Mouse (Mus musculus) liver, embryonic 15.5 days (tissue): ENCODE results near the gene Zcchc24. TPM values are rescaled to one million over a fixed set of nuclear protein-coding genes. Genes with fewer than 3 reads are reported as not detected.
"Not testable (repeated sequence)": the region's sequence is repeated elsewhere in the genome, so short reads cannot be mapped to it uniquely, and the experiment has no call there.

Experiments used
- ATAC-seq: fragments of 200-750 bp; cut with Nextera tagmentation; 2 replicates; pipeline ENCODE4 v1.8.0; 2017; ENCODE audit warnings: moderate number of reproducible peaks, mild to moderate bottlenecking, moderate library complexity; ENCODE audit not compliant: insufficient read depth
- H3K27ac ChIP-seq: fragments of 300-500 bp; sonication (generic); replicated peaks from 2 replicates; pipeline ENCODE4 v1.5.1; 2015; ENCODE audit warnings: mild to moderate bottlenecking, inconsistent platforms
- H3K27me3 ChIP-seq: fragments of 300-500 bp; sonication (generic); 2 replicates; pipeline ENCODE4 v1.6.1; 2015; ENCODE audit warnings: mild to moderate bottlenecking, inconsistent platforms
- H3K36me3 ChIP-seq: fragments of 300-500 bp; sonication (generic); replicated peaks from 2 replicates; pipeline ENCODE4 v1.6.1; 2015; ENCODE audit warnings: moderate library complexity, mild to moderate bottlenecking, inconsistent platforms
- H3K4me1 ChIP-seq: fragments of 300-500 bp; sonication (generic); replicated peaks from 2 replicates; pipeline ENCODE4 v1.6.1; 2015; ENCODE audit warnings: inconsistent platforms
- H3K4me2 ChIP-seq: fragments of 300-500 bp; sonication (generic); 2 replicates; pipeline ENCODE4 v1.6.1; 2015; ENCODE audit warnings: moderate library complexity, mild to moderate bottlenecking, inconsistent platforms
- H3K4me3 ChIP-seq: fragments of 300-500 bp; sonication (generic); replicated peaks from 2 replicates; pipeline ENCODE4 v1.5.1; 2015; ENCODE audit warnings: mild to moderate bottlenecking, inconsistent platforms
- H3K9ac ChIP-seq: fragments of 300-500 bp; sonication (generic); 2 replicates; pipeline ENCODE4 v1.6.1; 2015; ENCODE audit warnings: moderate library complexity, mild to moderate bottlenecking, inconsistent platforms
- H3K9me3 ChIP-seq: fragments of 300-500 bp; sonication (generic); replicated peaks from 2 replicates; pipeline ENCODE4 v1.6.1; 2016; ENCODE audit warnings: inconsistent platforms
- WGBS: fragments of 180-500 bp; shearing (Covaris S2); methylation state at CpG from one replicate; pipeline ENCODE4 v1.1.7; 2015; ENCODE audit warnings: mixed read lengths; ENCODE audit not compliant: insufficient replicate concordance; 5-methylcytosine and 5-hydroxymethylcytosine counted together
- polyA plus RNA-seq: library from polyadenylated mRNA; unstranded; fragments of >200 nt; fragmentation: Nextera tagmentation; extraction: Ambion mirVana; gene quantifications from 2 replicates; pipeline ENCODE4 v1.2.1, GENCODE M21; 2015

Zcchc24 gene
- 7.5 and 8.3 TPM in 2 replicates for polyA plus RNA-seq

- Histone ChIP-seq H3K27me3 (peaks cover 27% of the 10 kb centered on the region), H3K27ac (peak within 1 kb of the TSS; percentile 69)
- peak; percentile 72 for ATAC-seq
Observed at GRCm38 (mm10) chr14:25768915-25769625, at the start of gene Zcchc24. Gene Zcchc24 (minus strand): TSS chr14:25769039.

DNA sequence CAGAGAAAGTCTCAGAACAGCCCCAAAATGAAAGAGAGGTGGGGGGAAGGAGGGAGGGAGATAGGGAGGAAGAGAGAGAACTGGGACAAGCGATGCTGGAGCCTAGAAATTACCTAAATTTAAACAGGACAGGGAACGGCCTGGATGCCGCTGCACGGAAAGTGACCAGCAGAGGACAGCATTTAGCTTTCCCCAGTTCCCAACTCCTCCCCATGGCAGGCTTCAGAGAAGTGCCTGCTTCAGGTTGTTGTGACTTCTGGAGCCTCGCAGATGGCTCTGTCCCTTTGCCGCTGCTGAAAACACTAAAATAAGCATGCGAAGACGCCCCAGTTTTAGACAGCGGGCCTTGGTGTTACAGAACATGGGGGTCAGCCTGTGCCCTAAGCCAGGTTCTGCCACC lies 47.6 kb upstream of the Zcchc24 start:
- ATAC-seq = no peak
- Histone ChIP-seq H3K27me3 (no peaks in the 10 kb centered on the region), H3K4me1 (no peaks in the 10 kb centered on the region), H3K36me3 (no peaks in the 10 kb centered on the region), H3K9me3 (no peaks in the 10 kb centered on the region), H3K9ac (no peak overlapping the region), H3K4me3 (no peak overlapping the region), H3K27ac (no peak overlapping the region), H3K4me2 (no peak overlapping the region)
- WGBS = 12% methylated on average over 9 of the region's 9 CpGs

More at GRCm38 (mm10) chr14:25768915-25769625, at the start of gene Zcchc24:
- 1% methylated on average over 55 of the region's 55 CpGs for WGBS
- no peaks in the 10 kb centered on the region for H3K9me3 ChIP-seq
- H3K4me3 ChIP-seq = peak within 1 kb of the TSS; percentile 63
- peak within 1 kb of the TSS; percentile 83 for H3K4me2 ChIP-seq
- H3K4me1 ChIP-seq = peaks cover 48% of the 10 kb centered on the region
- H3K36me3 ChIP-seq = no peaks in the 10 kb centered on the region
- H3K9ac ChIP-seq = peak within 1 kb of the TSS; percentile 59

DNA sequence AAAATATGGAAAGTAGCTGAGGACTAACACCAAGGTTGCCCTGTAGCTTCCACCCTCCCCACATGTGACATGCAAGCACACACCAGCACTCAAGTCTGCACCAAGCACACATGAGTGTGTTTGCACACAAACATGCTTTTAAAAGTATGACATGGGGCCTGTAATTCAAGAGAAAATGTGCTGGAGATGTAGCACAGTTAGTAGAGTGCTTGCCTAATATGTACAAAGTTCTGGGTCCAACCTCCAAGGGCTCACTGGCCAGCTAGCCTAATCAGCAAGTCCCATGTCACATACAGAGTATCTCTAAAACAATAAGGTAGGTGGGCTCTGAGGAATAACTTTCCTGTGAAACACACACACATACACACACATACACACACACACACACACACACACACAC lies 45.3 kb upstream of the Zcchc24 start:
- Histone ChIP-seq H3K4me1 (no peaks in the 10 kb centered on the region), H3K4me3 (no peak overlapping the region), H3K36me3 (no peaks in the 10 kb centered on the region), H3K27ac (no peak overlapping the region), H3K9ac (no peak overlapping the region), H3K9me3 (no peaks in the 10 kb centered on the region), H3K27me3 (no peaks in the 10 kb centered on the region), H3K4me2 (no peak overlapping the region)
- no peak for ATAC-seq

- H3K9me3 ChIP-seq = not testable (repeated sequence)
Observed at GRCm38 (mm10) chr14:25811026-25811425, 42.2 kb upstream of the Zcchc24 start.

DNA sequence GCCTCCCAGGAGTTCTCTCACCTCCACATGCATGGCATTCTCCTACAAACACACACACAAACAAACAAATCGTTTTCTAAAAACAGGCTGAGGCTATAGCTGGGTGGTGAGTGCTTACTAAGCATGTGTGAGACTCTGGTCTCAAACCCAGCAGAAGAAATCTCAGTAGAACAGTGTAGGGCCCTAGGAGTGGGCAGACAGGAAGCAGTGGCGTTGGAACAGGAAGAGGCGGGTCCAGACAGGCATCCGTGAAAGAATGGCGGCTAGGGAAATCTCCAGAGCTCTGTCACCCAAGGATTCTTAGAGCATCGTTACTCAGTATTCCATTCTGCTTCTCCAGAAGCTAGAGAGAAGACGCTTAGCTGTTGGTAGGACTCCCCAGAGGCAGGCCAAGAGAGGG lies 37.7 kb upstream of the Zcchc24 start:
- WGBS = 50% methylated on average over 7 of the region's 7 CpGs

More at GRCm38 (mm10) chr14:25811026-25811425, 42.2 kb upstream of the Zcchc24 start:
- not testable (repeated sequence) for H3K4me1 ChIP-seq, H3K27ac ChIP-seq, H3K9ac ChIP-seq, H3K4me3 ChIP-seq, H3K36me3 ChIP-seq, ATAC-seq, H3K27me3 ChIP-seq, H3K4me2 ChIP-seq
- 41% methylated on average over 1 of the region's 1 CpGs for WGBS

DNA sequence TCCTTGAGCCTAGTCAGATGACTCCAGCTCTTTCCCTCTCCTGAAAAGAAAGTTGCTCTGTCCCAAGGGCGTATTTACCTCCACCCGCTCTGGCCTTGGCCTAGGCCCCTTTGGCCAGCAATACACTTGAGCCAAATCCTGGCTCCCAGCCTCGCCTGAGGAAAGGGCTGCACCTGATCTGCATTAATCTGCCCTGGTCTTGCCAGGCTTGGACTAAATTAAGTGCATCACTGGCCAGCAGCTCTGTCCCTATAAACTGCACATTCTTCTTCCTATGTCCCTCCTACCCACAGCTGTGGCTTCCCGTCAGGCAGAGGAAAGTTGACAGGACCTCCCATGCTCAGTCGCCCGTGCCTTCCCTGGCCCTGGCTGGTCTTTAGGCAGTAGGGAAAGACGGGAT lies 37.0 kb upstream of the Zcchc24 start:
- WGBS = 59% methylated on average over 7 of the region's 7 CpGs
- Histone ChIP-seq H3K27ac (no peak overlapping the region), H3K4me2 (no peak overlapping the region), H3K27me3 (0 out of 2 replicates have a peak, but pooled peaks cover 2% of the 10 kb centered on the region), H3K9me3 (no peaks in the 10 kb centered on the region), H3K4me1 (no peaks in the 10 kb centered on the region), H3K36me3 (no peaks in the 10 kb centered on the region), H3K4me3 (no peak overlapping the region), H3K9ac (no peak overlapping the region)
- no peak for ATAC-seq

More for the DNA sequence above, 37.7 kb upstream of the Zcchc24 start:
- ATAC-seq = no peak
- no peak overlapping the region for H3K4me2 ChIP-seq
- no peak overlapping the region for H3K4me3 ChIP-seq
- no peaks in the 10 kb centered on the region for H3K36me3 ChIP-seq
- H3K4me1 ChIP-seq = no peaks in the 10 kb centered on the region
- H3K9me3 ChIP-seq = no peaks in the 10 kb centered on the region
- no peak overlapping the region for H3K27ac ChIP-seq
- no peak overlapping the region for H3K9ac ChIP-seq
- H3K27me3 ChIP-seq = no peaks in the 10 kb centered on the region

DNA sequence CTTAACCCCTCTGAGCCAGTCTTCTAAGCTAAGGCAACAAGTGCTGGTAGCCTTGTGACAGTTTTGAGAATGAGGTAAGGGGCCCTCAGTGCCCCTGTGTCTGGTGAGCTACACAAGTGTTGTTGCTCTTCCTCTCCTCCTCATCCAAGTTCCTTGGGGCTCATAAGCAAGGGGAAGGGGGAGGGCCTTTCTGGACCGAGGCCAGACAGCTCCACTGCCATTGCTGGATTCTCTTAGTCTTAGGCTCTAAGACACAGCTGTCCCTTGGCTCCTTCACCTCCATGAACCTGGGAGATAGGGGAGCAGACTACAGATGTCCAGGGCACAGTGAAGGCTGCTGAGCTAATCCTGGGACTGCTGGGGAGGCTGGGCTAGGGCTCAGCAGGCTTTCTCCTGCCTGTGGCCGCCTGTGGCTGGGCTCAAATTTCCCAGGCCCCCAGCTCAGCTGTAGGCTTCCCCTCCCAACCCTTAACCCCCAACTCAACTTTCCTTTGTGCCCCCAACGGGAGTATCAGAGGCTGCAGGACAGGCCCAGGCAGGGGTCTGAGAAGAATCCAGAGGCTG lies 34.5 kb upstream of the Zcchc24 start:
- Histone ChIP-seq H3K9ac (no peak overlapping the region), H3K9me3 (no peaks in the 10 kb centered on the region), H3K4me3 (no peak overlapping the region), H3K27ac (no peak overlapping the region), H3K27me3 (0 out of 2 replicates have a peak, but pooled peaks cover 14% of the 10 kb centered on the region), H3K36me3 (no peaks in the 10 kb centered on the region), H3K4me2 (no peak overlapping the region), H3K4me1 (no peaks in the 10 kb centered on the region)
- 39% methylated on average over 3 of the region's 3 CpGs for WGBS
- no peak for ATAC-seq

DNA sequence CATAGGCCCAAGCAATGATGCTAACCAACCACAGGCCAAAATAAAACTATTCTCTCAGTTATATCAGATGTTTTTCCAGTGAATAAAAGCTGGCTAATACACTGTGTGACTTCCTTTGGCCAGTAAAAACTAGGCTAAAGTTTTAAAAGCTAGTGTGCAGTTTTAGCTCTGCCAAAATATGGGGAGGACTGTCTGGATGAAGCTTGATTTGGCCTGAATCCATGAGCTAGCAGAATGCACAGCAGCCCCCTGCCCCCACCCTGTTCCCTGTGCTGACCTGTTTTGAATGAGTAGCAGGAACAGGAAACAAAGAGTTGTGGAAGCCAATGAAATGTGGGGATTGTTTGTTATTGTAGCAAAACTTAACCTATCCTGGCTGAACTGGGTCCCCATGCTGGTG lies 33.7 kb upstream of the Zcchc24 start:
- no peaks in the 10 kb centered on the region for H3K36me3 ChIP-seq
- no peak overlapping the region for H3K4me3 ChIP-seq
- H3K4me1 ChIP-seq = no peaks in the 10 kb centered on the region
- no peaks in the 10 kb centered on the region for H3K9me3 ChIP-seq
- 0 out of 2 replicates have a peak, but pooled peaks cover 14% of the 10 kb centered on the region for H3K27me3 ChIP-seq
- H3K4me2 ChIP-seq = no peak overlapping the region
- H3K9ac ChIP-seq = no peak overlapping the region
- ATAC-seq = no peak
- H3K27ac ChIP-seq = no peak overlapping the region

- no peaks in the 10 kb centered on the region for H3K36me3 ChIP-seq
- no peak for ATAC-seq
- H3K4me1 ChIP-seq = no peaks in the 10 kb centered on the region
- H3K27me3 ChIP-seq = 0 out of 2 replicates have a peak, but pooled peaks cover 14% of the 10 kb centered on the region
- no peak overlapping the region for H3K4me3 ChIP-seq
- H3K9me3 ChIP-seq = no peaks in the 10 kb centered on the region
- H3K9ac ChIP-seq = no peak overlapping the region
- 16% methylated on average over 19 of the region's 19 CpGs for WGBS
- H3K27ac ChIP-seq = no peak overlapping the region
- no peak overlapping the region for H3K4me2 ChIP-seq
Observed at GRCm38 (mm10) chr14:25800166-25800960, 31.5 kb upstream of the Zcchc24 start.

DNA sequence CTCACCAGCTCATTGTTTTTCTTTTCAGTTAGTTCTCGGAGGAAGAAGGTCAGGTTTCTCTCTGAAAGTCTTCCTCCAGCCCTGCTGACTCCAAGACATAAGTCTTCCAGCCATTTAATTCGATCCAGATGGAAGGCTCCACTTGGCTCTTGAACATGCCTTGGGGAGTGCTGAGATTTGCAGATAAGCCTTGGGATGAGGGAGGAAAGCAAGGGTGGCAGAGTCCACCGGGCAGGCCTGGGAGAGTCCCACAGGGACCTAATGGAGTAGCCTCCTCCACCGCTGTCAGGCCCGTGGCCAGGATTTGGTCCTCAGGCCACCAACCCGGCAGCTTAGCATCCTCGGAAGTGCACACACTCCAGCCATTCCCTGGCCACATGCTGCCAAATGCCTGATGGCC lies 27.8 kb upstream of the Zcchc24 start:
- H3K4me2 ChIP-seq = no peak overlapping the region
- WGBS = 62% methylated on average over 7 of the region's 7 CpGs

GRCm38 (mm10) chr14:25795561-25796174 lies 26.8 kb upstream of the Zcchc24 start:
- Histone ChIP-seq H3K4me1 (no peaks in the 10 kb centered on the region), H3K27ac (no peak overlapping the region), H3K4me2 (0 out of 2 replicates have a peak overlapping the region, but pooled peaks have one; percentile 23), H3K9ac (no peak overlapping the region), H3K27me3 (0 out of 2 replicates have a peak, but pooled peaks cover 10% of the 10 kb centered on the region), H3K4me3 (no peak overlapping the region), H3K9me3 (no peaks in the 10 kb centered on the region), H3K36me3 (no peaks in the 10 kb centered on the region)
- WGBS = 31% methylated on average over 10 of the region's 10 CpGs
- no peak for ATAC-seq

More for the DNA sequence above, 27.8 kb upstream of the Zcchc24 start:
- Histone ChIP-seq H3K9me3 (no peaks in the 10 kb centered on the region), H3K4me1 (no peaks in the 10 kb centered on the region), H3K4me3 (no peak overlapping the region), H3K27ac (no peak overlapping the region), H3K36me3 (no peaks in the 10 kb centered on the region), H3K9ac (no peak overlapping the region), H3K27me3 (0 out of 2 replicates have a peak, but pooled peaks cover 14% of the 10 kb centered on the region)
- ATAC-seq = no peak
